Mouse (Mus musculus) hindbrain, embryonic 13.5 days (tissue): Measurements from ENCODE around the gene Pank4. TPM values are rescaled to one million over a fixed set of nuclear protein-coding genes. Genes with fewer than 3 reads are reported as not detected.

Source experiments
- ATAC-seq: fragments of 200-750 bp; cut with Nextera tagmentation; 2 replicates; pipeline ENCODE4 v1.8.0; 2017; ENCODE audit warnings: moderate TSS enrichment; ENCODE audit not compliant: low FRiP score
- H3K27ac ChIP-seq: fragments of 300-500 bp; sonication (generic); 2 replicates; pipeline ENCODE4 v1.5.1; 2015; ENCODE audit warnings: inconsistent platforms, mild to moderate bottlenecking, moderate library complexity
- H3K27me3 ChIP-seq: fragments of 300-500 bp; sonication (generic); 2 replicates; pipeline ENCODE4 v1.6.1; 2015; ENCODE audit warnings: mild to moderate bottlenecking, inconsistent platforms
- H3K36me3 ChIP-seq: fragments of 300-500 bp; sonication (generic); 2 replicates; pipeline ENCODE4 v1.6.1; 2015; ENCODE audit warnings: mild to moderate bottlenecking, inconsistent platforms
- H3K4me1 ChIP-seq: fragments of 300-500 bp; sonication (generic); replicated peaks from 2 replicates; pipeline ENCODE4 v1.6.1; 2015; ENCODE audit warnings: inconsistent platforms
- H3K4me2 ChIP-seq: fragments of 300-500 bp; sonication (generic); 2 replicates; pipeline ENCODE4 v1.6.1; 2015; ENCODE audit warnings: inconsistent platforms, mild to moderate bottlenecking, moderate library complexity
- H3K4me3 ChIP-seq: fragments of 300-500 bp; sonication (generic); 2 replicates; pipeline ENCODE4 v1.5.1; 2015; ENCODE audit warnings: mild to moderate bottlenecking, inconsistent platforms
- H3K9ac ChIP-seq: fragments of 300-500 bp; sonication (generic); 2 replicates; pipeline ENCODE4 v1.6.1; 2015; ENCODE audit warnings: mild to moderate bottlenecking, inconsistent platforms
- H3K9me3 ChIP-seq: fragments of 300-500 bp; sonication (generic); 2 replicates; pipeline ENCODE4 v1.6.1; 2016; ENCODE audit warnings: inconsistent platforms
- WGBS: fragments of 180-500 bp; shearing (Covaris S2); methylation state at CpG from one replicate; pipeline ENCODE4 v1.1.7; 2015; 5-methylcytosine and 5-hydroxymethylcytosine counted together
- polyA plus RNA-seq: library from polyadenylated mRNA; unstranded; fragments of >200 nt; fragmentation: Nextera tagmentation; extraction: Ambion mirVana; gene quantifications from 2 replicates; pipeline ENCODE4 v1.2.1, GENCODE M21; 2015

The Pank4 gene
- polyA plus RNA-seq, 1 experiment from 2014 or later: 37.4 TPM

DNA sequence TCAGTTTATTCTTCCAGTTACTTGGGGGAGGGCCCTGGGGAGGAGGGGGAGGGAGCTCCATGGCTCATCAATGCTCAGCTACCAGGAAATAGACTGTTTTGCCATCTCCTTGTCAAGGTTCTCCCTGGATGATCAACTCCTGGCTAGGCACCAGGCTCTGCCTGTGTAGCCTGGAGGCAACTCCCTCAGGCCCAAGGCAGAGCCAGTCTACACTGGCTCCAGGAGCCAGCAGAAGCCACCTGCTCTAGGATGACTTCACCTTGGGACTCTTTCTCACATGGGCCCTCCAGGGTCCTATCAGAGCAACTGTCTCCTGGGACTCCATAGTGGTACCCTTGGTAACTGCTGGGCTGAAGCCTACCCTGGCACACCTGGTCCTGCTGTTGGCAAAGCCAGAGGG is 44.2 kb downstream of the Pank4 start:
- no peak for ATAC-seq
- Histone ChIP-seq H3K4me1 (peaks cover 28% of the 10 kb centered on the region; the same call in 1 of the 2 replicates), H3K36me3 (no peaks in the 10 kb centered on the region), H3K27me3 (peaks cover 4% of the 10 kb centered on the region; the same call in 1 of the 2 replicates), H3K4me3 (no peak overlapping the region), H3K9me3 (no peaks in the 10 kb centered on the region), H3K9ac (no peak overlapping the region), H3K4me2 (no peak overlapping the region), H3K27ac (no peak overlapping the region)

DNA sequence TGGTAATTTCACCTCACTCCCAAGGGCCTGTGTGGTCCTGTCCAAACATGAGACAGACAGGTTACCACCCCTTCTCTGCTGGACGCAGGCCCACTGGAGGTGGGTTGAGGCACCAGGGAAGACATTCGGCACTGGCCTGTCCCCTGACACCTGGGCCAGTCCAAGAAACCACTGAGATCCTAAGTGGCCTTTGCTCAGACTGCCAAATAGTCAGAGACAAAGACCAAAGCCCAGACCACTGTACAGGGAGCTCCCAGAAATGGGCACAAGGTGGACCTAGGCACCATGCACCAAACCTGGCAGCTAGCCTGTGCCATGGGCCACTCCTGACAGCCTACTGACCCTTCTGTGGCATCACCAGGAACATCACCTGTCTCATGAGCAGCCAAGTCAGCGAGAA is 45.3 kb downstream of the Pank4 start:
- H3K27ac ChIP-seq: no peak overlapping the region
- 87% methylated on average over 3 of the region's 3 CpGs for WGBS
- H3K4me1 ChIP-seq: peaks cover 37% of the 10 kb centered on the region
- H3K9ac ChIP-seq: no peak overlapping the region
- H3K36me3 ChIP-seq: no peaks in the 10 kb centered on the region
- H3K27me3 ChIP-seq: peaks cover 7% of the 10 kb centered on the region; the same call in 1 of the 2 replicates
- H3K4me2 ChIP-seq: no peak overlapping the region
- no peaks in the 10 kb centered on the region for H3K9me3 ChIP-seq
- H3K4me3 ChIP-seq: no peak overlapping the region
- no peak for ATAC-seq

DNA sequence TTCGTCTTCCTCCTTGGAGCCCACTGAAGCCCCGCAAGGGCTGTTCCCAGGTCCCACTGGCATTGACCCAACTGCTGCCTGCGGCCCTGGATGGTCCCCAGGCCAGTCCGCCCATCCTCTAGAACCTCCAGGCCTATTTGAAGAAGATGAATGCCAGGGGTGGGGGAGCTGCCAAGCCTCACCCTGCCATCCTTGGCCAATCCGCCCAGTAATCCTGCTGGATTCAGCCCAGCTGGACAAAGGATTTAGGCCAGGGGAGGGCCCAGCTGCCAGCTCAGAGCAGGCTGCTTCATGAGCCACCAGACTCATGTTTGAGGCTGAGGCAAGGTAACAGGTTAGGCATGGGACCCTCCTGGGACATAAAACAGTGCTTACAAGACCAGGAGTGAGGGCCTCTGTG is 46.9 kb downstream of the Pank4 start:
- Histone ChIP-seq H3K27me3 (peaks cover 7% of the 10 kb centered on the region; the same call in 1 of the 2 replicates), H3K4me3 (no peak overlapping the region), H3K4me1 (peaks cover 52% of the 10 kb centered on the region), H3K27ac (no peak overlapping the region), H3K4me2 (no peak overlapping the region), H3K9me3 (no peaks in the 10 kb centered on the region), H3K36me3 (no peaks in the 10 kb centered on the region), H3K9ac (no peak overlapping the region)
- 78% methylated on average over 5 of the region's 5 CpGs for WGBS
- no peak for ATAC-seq

DNA sequence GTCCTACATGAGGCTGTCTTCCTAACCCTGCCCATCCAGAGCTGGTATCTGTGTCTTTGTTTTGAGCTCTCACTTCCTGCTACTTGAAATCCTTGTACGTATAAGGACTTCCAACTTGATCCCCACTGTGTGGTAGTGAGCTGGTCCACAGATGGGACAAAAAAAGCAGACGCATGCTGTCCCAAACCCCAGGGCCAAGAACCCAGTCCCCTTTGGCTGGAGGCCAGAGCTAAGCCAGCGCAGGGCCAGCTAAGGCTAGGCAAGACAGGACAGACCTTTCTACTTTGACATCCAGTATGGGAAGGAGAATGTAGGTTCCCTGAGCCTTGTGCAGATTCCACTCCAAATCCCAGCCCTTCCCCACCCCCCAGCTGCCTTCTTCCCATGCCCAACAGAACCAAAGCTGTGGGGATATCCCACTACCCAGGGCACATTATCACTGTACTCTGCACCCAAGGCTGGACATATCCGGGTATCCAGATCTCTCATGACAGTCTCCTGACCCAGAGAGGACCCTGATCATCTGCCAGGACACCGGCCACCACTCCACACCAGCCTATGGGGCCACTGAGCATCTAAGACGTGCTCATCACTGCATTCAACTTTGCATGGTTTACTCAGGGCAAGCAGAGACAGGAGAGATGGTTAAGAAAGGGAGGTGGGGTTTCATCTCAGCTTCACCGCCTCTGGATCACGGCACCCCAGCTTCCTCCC is 47.5 kb downstream of the Pank4 start:
- peaks cover 52% of the 10 kb centered on the region for H3K4me1 ChIP-seq
- H3K27ac ChIP-seq: no peak overlapping the region
- WGBS: 85% methylated on average over 8 of the region's 8 CpGs
- no peak overlapping the region for H3K4me2 ChIP-seq
- H3K36me3 ChIP-seq: no peaks in the 10 kb centered on the region
- H3K9me3 ChIP-seq: no peaks in the 10 kb centered on the region
- H3K4me3 ChIP-seq: no peak overlapping the region
- no peak overlapping the region for H3K9ac ChIP-seq
- no peak for ATAC-seq
- peaks cover 7% of the 10 kb centered on the region; the same call in 1 of the 2 replicates for H3K27me3 ChIP-seq

DNA sequence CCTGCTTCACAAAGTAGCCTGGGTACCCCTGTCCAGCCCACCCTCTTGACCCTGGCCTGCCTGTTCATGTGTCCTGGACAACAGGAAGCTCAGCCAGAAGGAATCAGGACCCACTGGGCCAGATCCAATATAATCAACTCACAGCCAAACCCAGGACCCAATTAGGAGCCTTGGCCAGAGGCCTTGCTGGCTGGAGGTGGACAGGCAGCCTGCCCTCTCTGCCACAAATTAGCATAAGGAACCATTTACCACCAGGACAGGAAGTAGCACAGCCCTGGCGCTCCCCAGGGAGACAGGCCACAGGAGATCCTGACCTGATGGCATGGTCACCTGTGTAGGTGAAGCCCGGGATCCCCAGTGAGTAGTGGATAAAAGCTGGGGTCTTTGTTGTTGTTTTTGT is 48.2 kb downstream of the Pank4 start:
- no peak overlapping the region for H3K9ac ChIP-seq

DNA sequence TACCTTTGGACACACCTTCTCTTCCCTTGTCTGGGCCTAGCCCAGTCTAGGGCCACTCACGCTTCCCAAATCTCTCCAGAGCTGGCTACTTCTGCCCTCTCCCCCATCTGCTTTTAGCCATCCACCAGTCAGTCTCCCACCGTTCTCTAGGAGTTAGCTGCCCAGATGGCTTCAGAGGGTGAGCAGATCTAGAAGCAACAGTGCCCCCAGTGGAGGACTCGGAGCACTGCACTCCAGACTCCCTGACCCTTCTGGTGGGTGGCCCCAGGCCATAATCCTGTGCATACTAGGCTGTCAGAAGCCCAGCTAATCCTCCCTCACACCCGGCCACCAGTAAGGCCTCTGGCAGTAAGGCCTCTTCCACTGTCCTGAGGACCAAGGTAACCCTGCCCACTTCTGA is 48.9 kb downstream of the Pank4 start:
- H3K36me3 ChIP-seq: no peaks in the 10 kb centered on the region
- no peak overlapping the region for H3K27ac ChIP-seq
- H3K9me3 ChIP-seq: no peaks in the 10 kb centered on the region
- 10% methylated on average over 4 of the region's 4 CpGs for WGBS
- peak; percentile 25; the same call in 1 of the 2 replicates for ATAC-seq
- H3K4me1 ChIP-seq: peaks cover 61% of the 10 kb centered on the region
- H3K4me3 ChIP-seq: no peak overlapping the region
- H3K27me3 ChIP-seq: peaks cover 9% of the 10 kb centered on the region; the same call in 1 of the 2 replicates
- H3K4me2 ChIP-seq: no peak overlapping the region
- H3K9ac ChIP-seq: no peak overlapping the region

More for the DNA sequence above, 48.2 kb downstream of the Pank4 start:
- Histone ChIP-seq H3K4me1 (peaks cover 54% of the 10 kb centered on the region), H3K4me2 (no peak overlapping the region), H3K27ac (no peak overlapping the region), H3K9me3 (no peaks in the 10 kb centered on the region), H3K36me3 (no peaks in the 10 kb centered on the region), H3K4me3 (no peak overlapping the region), H3K27me3 (peaks cover 10% of the 10 kb centered on the region; the same call in 1 of the 2 replicates)
- WGBS: 78% methylated on average over 2 of the region's 2 CpGs
- ATAC-seq: no peak

DNA sequence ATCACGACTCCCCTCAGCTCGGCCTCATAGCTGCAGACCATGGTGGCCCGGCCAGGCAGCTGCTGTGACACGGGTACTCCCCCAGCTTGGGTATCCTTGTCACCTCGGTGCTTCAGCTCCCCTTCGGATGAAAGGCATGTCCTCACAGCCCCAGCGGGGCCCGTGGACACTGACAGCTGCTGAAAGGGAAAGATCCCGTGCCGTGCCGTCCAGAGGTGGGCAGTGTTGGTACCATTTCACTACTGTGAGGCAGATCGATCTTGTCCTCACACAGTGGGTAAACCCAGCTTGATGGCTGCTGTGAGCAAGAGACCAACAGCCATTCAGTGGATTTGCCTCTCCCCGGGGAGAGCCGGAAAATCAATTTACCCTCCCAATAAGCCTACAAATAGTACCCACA is 50.3 kb downstream of the Pank4 start:
- H3K9me3 ChIP-seq: no peaks in the 10 kb centered on the region
- 60% methylated on average over 14 of the region's 14 CpGs for WGBS
- no peak overlapping the region for H3K4me3 ChIP-seq
- H3K9ac ChIP-seq: peak overlapping the region; percentile 46
- H3K4me2 ChIP-seq: no peak overlapping the region
- no peaks in the 10 kb centered on the region for H3K36me3 ChIP-seq
- H3K27me3 ChIP-seq: peaks cover 14% of the 10 kb centered on the region; the same call in 1 of the 2 replicates
- peaks cover 76% of the 10 kb centered on the region for H3K4me1 ChIP-seq
- no peak overlapping the region for H3K27ac ChIP-seq
- no peak for ATAC-seq

DNA sequence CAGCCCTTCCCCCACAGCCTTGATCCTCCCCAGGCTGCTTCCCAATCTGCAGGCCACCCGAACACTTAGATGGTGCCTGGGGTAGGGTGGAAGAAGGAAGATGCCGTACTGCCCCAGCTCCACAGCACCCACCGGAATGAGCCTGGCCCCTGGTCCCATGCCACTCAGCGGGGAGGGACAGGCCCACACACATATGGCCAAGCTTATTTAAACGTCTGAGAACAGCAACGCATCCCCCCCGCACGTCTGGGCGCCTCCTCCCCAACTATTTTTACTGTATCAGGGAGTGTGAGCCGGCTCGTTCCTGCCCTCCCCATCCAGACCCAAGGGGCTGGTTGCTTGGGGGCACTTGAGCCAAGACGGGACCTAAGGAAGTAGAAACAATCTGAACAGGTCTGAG is 50.9 kb downstream of the Pank4 start:
- WGBS: 73% methylated on average over 12 of the region's 12 CpGs
- H3K36me3 ChIP-seq: no peaks in the 10 kb centered on the region
- H3K4me3 ChIP-seq: no peak overlapping the region
- H3K27me3 ChIP-seq: peaks cover 14% of the 10 kb centered on the region; the same call in 1 of the 2 replicates
- ATAC-seq: no peak
- no peaks in the 10 kb centered on the region for H3K9me3 ChIP-seq
- H3K27ac ChIP-seq: 0 out of 2 replicates have a peak overlapping the region, but pooled peaks have one; percentile 12
- no peak overlapping the region for H3K4me2 ChIP-seq
- H3K9ac ChIP-seq: peak overlapping the region; percentile 46
- peaks cover 81% of the 10 kb centered on the region for H3K4me1 ChIP-seq

DNA sequence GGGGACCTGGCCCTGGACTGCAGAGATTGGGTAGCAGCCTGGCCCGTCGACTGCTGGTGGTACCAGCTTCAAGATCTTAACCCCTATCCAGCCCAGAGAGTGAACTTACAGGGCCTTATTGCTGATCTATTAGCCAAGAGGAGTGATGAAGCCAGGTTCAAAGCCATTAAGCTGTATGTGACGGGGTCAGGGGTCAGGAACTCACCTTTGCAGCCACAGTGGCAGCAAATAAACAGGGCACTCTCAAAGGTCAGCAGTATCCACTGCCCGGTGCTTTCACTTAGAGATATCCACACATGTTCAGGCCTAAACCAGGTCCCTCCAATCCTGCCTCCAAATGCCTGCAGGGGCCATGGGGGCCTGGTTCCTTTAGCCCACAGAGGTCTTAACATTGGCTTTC is 51.6 kb downstream of the Pank4 start:
- no peak for ATAC-seq
- Histone ChIP-seq H3K9ac (no peak overlapping the region), H3K4me1 (peaks cover 86% of the 10 kb centered on the region), H3K27me3 (peaks cover 14% of the 10 kb centered on the region; the same call in 1 of the 2 replicates), H3K4me3 (no peak overlapping the region), H3K9me3 (no peaks in the 10 kb centered on the region), H3K4me2 (no peak overlapping the region), H3K27ac (no peak overlapping the region), H3K36me3 (no peaks in the 10 kb centered on the region)
- WGBS: 90% methylated on average over 4 of the region's 4 CpGs

DNA sequence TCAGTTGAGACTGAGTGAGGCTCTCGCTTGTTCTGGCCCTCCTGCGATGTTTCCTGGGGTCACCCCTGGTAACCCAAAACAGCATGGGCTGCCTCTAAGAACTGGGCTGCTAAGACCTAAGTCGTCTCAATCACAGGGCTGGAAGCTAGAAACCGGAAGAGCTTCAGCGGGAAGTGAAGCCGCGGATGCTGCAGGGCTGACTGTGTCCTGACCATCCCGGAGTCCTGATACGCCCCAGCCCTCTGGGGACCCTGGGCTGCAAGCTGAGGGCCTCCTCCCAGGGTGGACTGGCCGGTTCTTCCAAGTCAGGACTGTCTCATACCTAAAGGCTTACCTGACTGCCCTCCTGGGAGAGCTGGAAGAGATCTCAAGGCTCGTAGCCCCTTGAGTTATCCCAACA is 52.9 kb downstream of the Pank4 start:
- Histone ChIP-seq H3K4me2 (no peak overlapping the region), H3K27me3 (peaks cover 14% of the 10 kb centered on the region; the same call in 1 of the 2 replicates), H3K4me1 (peaks cover 89% of the 10 kb centered on the region), H3K9me3 (no peaks in the 10 kb centered on the region), H3K9ac (no peak overlapping the region), H3K4me3 (no peak overlapping the region), H3K36me3 (no peaks in the 10 kb centered on the region), H3K27ac (no peak overlapping the region)
- no peak for ATAC-seq
- WGBS: 64% methylated on average over 11 of the region's 11 CpGs

DNA sequence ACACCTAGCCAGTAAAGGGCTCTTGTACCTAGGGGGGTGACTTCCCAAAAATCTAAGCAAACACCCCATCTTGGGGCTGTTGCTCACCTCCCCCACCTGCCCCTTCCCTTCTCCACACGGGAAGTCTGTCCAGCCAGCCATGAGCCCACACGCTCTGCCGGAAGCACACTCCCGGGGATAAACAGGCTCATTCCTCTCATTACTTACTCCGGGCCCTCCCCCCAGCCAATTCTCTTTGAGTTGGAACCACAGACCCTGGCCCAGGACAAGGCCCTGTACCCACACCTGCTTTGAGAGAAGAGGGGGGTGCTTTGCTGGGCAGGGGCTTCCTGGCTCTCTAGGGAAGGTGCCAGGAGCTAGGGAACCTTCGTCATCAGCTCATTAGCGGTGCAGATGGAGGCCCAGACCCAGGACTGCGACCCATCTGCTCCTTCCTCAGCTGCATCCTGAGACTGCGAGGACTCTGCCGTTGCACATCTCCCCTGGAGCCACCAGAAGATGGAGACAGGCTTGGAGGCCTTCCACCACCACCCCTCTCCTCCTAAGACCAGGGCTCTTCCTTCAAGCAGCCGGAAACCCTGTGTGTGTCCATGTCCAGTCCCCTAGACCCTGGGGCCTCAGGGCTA is 53.4 kb downstream of the Pank4 start:
- no peak overlapping the region for H3K4me3 ChIP-seq
- H3K9me3 ChIP-seq: no peaks in the 10 kb centered on the region
- H3K27me3 ChIP-seq: peaks cover 17% of the 10 kb centered on the region; the same call in 1 of the 2 replicates
- no peak overlapping the region for H3K9ac ChIP-seq
- peaks cover 92% of the 10 kb centered on the region for H3K4me1 ChIP-seq
- ATAC-seq: no peak
- H3K4me2 ChIP-seq: no peak overlapping the region
- H3K27ac ChIP-seq: no peak overlapping the region
- H3K36me3 ChIP-seq: no peaks in the 10 kb centered on the region
- WGBS: 61% methylated on average over 11 of the region's 11 CpGs

DNA sequence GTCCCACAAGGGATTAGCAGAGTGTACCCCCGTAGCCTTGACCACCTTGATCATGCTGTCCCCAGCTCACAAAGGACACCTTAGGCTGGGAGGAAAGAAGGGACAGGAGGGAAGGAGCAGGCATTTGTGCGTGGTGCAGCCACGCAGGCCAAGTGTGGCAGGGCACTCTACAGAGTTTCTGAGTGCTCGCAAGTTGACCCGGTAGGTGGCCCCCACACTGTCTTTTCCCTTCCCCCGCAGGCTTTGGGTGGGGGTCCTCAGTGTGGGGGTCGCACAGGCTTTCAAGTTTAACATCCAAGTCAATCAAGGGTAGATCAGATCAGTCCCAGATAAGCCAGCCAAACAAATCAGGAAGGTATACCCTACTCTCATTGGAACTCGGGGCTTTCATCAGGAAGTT is 54.1 kb downstream of the Pank4 start:
- H3K27me3 ChIP-seq: peaks cover 18% of the 10 kb centered on the region; the same call in 1 of the 2 replicates

More for the DNA sequence above, 54.1 kb downstream of the Pank4 start:
- ATAC-seq: no peak
- Histone ChIP-seq H3K9me3 (no peaks in the 10 kb centered on the region), H3K27ac (no peak overlapping the region), H3K4me3 (no peak overlapping the region), H3K4me1 (peaks cover 90% of the 10 kb centered on the region), H3K4me2 (no peak overlapping the region), H3K36me3 (no peaks in the 10 kb centered on the region), H3K9ac (no peak overlapping the region)
- 75% methylated on average over 8 of the region's 8 CpGs for WGBS
